Mouse (Mus musculus) spleen, adult 18-20 months (tissue): ENCODE results near the gene Nras.
A peak's percentile ranks its signal among the peaks of the same experiment; 100 is the strongest.

Source experiments
- DNase-seq, 2 experiments: peaks; one replicate each; pipeline ENCODE4 v3.0.0; 2022; ENCODE audit warnings: mixed read lengths in 2 of 2

The Nras gene

GRCm38 (mm10) chr3:103058207-103059157, at the start of gene Nras:
TSS of gene Nras (plus strand) at chr3:103058285.
- DNase-seq: peak; percentile 87 to 94

GRCm38 (mm10) chr3:103017350-103017749, 40.7 kb upstream of the Nras start:
- DNase-seq: peak; percentile 14 to 31

GRCm38 (mm10) chr3:103019462-103019861, 38.6 kb upstream of the Nras start:
- no peak for DNase-seq

- DNase-seq: peak; percentile 95
Measured at GRCm38 (mm10) chr3:103020249-103020942, 37.7 kb upstream of the Nras start, which contains the start of gene Csde1. TSS of gene Csde1 (plus strand) at chr3:103020426.

GRCm38 (mm10) chr3:103020943-103021638, 37.0 kb upstream of the Nras start:
- DNase-seq: peak; percentile 83 to 84

- DNase-seq: no peak
Measured at GRCm38 (mm10) chr3:103026174-103026573, 31.9 kb upstream of the Nras start.

- DNase-seq: no peak
Measured at GRCm38 (mm10) chr3:103040285-103040684, 17.8 kb upstream of the Nras start.

GRCm38 (mm10) chr3:103040861-103041379, 17.2 kb upstream of the Nras start:
- DNase-seq: no peak

GRCm38 (mm10) chr3:103056016-103056595, 2.0 kb upstream of the Nras start:
- no peak for DNase-seq

- peak in 1 of 2 experiments; percentile 6 for DNase-seq
Measured at GRCm38 (mm10) chr3:103057752-103058151, 333 bp upstream of the Nras start.

GRCm38 (mm10) chr3:103066927-103067326, 8.8 kb downstream of the Nras start:
- no peak for DNase-seq

GRCm38 (mm10) chr3:103068971-103069370, 10.9 kb downstream of the Nras start:
- DNase-seq: no peak

- DNase-seq: no peak
Measured at GRCm38 (mm10) chr3:103073771-103074170, 15.7 kb downstream of the Nras start, which contains the start of gene Ampd1. TSS of gene Ampd1 (plus strand) at chr3:103074014.

- DNase-seq: no peak
Measured at GRCm38 (mm10) chr3:103075871-103076270, 17.8 kb downstream of the Nras start.

GRCm38 (mm10) chr3:103076476-103076875, 18.4 kb downstream of the Nras start:
- DNase-seq: no peak

GRCm38 (mm10) chr3:103079301-103079700, 21.2 kb downstream of the Nras start:
- DNase-seq: no peak

GRCm38 (mm10) chr3:103081051-103081450, 23.0 kb downstream of the Nras start:
- DNase-seq: no peak

- no peak for DNase-seq
Measured at GRCm38 (mm10) chr3:103081861-103082453, 23.9 kb downstream of the Nras start.

GRCm38 (mm10) chr3:103082761-103083160, 24.7 kb downstream of the Nras start:
- no peak for DNase-seq

GRCm38 (mm10) chr3:103085986-103086385, 27.9 kb downstream of the Nras start:
- no peak for DNase-seq

- DNase-seq: no peak
Measured at GRCm38 (mm10) chr3:103091753-103092152, 33.7 kb downstream of the Nras start.

- peak in 1 of 2 experiments; percentile 11 for DNase-seq
Measured at GRCm38 (mm10) chr3:103098662-103099061, 40.6 kb downstream of the Nras start.
